Mouse (Mus musculus) neutrophil, adult 5-6 weeks (primary cell): ENCODE results near the gene Styxl1. TPM values are rescaled to one million over a fixed set of nuclear protein-coding genes. Genes with fewer than 3 reads are reported as not detected.

Source experiments
- ATAC-seq: fragments of 151-379, 151-347 bp; 2 replicates; pipeline ENCODE4 v1.8.0; 2017; ENCODE audit warnings: mild to moderate bottlenecking, moderate TSS enrichment; ENCODE audit not compliant: insufficient number of reproducible peaks, poor library complexity, low FRiP score, severe bottlenecking; ENCODE audit errors: extremely low read depth
- total RNA-seq: library from RNA; stranded (forward); fragments of 200-1000 nt; gene quantifications from 2 replicates; pipeline ENCODE4 v1.2.3, GENCODE M21; 2017

Styxl1 gene
- total RNA-seq, 1 experiment from 2014 or later: 0.93 TPM

GRCm38 (mm10) chr5:135778471-135779445 lies 573 bp upstream of the Styxl1 start, which contains the start of gene Mdh2:
Mdh2 (plus strand) TSS chr5:135778480.
- ATAC-seq: peak; percentile 91

GRCm38 (mm10) chr5:135776546-135776945 lies 1.6 kb downstream of the Styxl1 start:
- ATAC-seq: no peak

GRCm38 (mm10) chr5:135772519-135772918 lies 5.7 kb downstream of the Styxl1 start:
- ATAC-seq: no peak

GRCm38 (mm10) chr5:135764971-135765370 lies 13.2 kb downstream of the Styxl1 start:
- no peak for ATAC-seq

- ATAC-seq: peak; percentile 71
Measured at GRCm38 (mm10) chr5:135763526-135763925, 14.7 kb downstream of the Styxl1 start.

- no peak for ATAC-seq
Measured at GRCm38 (mm10) chr5:135761881-135762280, 16.3 kb downstream of the Styxl1 start.

- ATAC-seq: no peak
Measured at GRCm38 (mm10) chr5:135751595-135751994, 26.6 kb downstream of the Styxl1 start.

- ATAC-seq: no peak
Measured at GRCm38 (mm10) chr5:135751041-135751440, 27.1 kb downstream of the Styxl1 start.

GRCm38 (mm10) chr5:135744742-135745141 lies 33.4 kb downstream of the Styxl1 start:
- ATAC-seq: no peak

GRCm38 (mm10) chr5:135743741-135744609 lies 34.2 kb downstream of the Styxl1 start, which contains the start of gene Tmem120a:
Tmem120a (minus strand) TSS chr5:135744448.
- ATAC-seq: peak; percentile 91

GRCm38 (mm10) chr5:135742941-135743740 lies 35.0 kb downstream of the Styxl1 start:
- no peak for ATAC-seq

- ATAC-seq: no peak
Measured at GRCm38 (mm10) chr5:135742156-135742555, 36.0 kb downstream of the Styxl1 start.

- no peak for ATAC-seq
Measured at GRCm38 (mm10) chr5:135738266-135738665, 39.9 kb downstream of the Styxl1 start.

GRCm38 (mm10) chr5:135737154-135737553 lies 41.0 kb downstream of the Styxl1 start:
- ATAC-seq: no peak

GRCm38 (mm10) chr5:135736544-135736943 lies 41.6 kb downstream of the Styxl1 start:
- ATAC-seq: no peak

GRCm38 (mm10) chr5:135735741-135736140 lies 42.4 kb downstream of the Styxl1 start:
- ATAC-seq: no peak

- no peak for ATAC-seq
Measured at GRCm38 (mm10) chr5:135734057-135734680, 44.0 kb downstream of the Styxl1 start.

- ATAC-seq: no peak
Measured at GRCm38 (mm10) chr5:135733071-135733470, 45.1 kb downstream of the Styxl1 start.
